Mouse (Mus musculus) kidney, adult 2 months (tissue): Measurements from ENCODE around the gene Gm38394.

Experiments
- CTCF ChIP-seq: fragments of 200-500 bp; conservative IDR thresholded peaks from 2 replicates; pipeline ENCODE4 v1.5.1; 2011; ENCODE audit warnings: low read depth, mild to moderate bottlenecking, control low read depth, low read length, moderate library complexity, mixed read lengths; ENCODE audit not compliant: insufficient read depth, insufficient read length
- POLR2A ChIP-seq: fragments of 200-500 bp; IDR thresholded peaks from one replicate; pipeline ENCODE4 v1.6.1; 2011; ENCODE audit warnings: low read depth, low read length, control low read depth

GRCm38 (mm10) chr1:133661203-133661933, at the start of gene Gm38394:
- TF ChIP-seq POLR2A (peak; percentile 61), CTCF (no peak)
